9 mouse cellular contexts compared by ENCODE assay signal in genomic region chr15:81190011-81190629, GRCm38 (mm10). TPM values are rescaled to one million over a fixed set of nuclear protein-coding genes. Genes with fewer than 3 reads are reported as not detected.
DNase-seq lines count a peak whose midpoint lies in the region; ATAC-seq and TF ChIP-seq lines count a peak whose summit lies in the region.
"Had no signal": no experiment of that assay in that cellular context is flagged by ENCODE, and none has a peak within 500 bp of the region (broad histone marks: within the 10 kb centered on the region; RNA-seq: fewer than 3 reads in every experiment).

No protein-coding gene starts in this region.

- H3K27ac ChIP-seq in heart, embryonic 13.5 days (replicated peaks): peak overlapping the region; percentile 76
- H3K27ac ChIP-seq in heart, embryonic 16.5 days (ENCODE audit: low read length): peak overlapping the region; percentile 73
- no peak overlapping the region for H3K27ac ChIP-seq in liver, adult 2 months (replicated peaks; ENCODE audit: insufficient read depth, low read depth, low read length)
- peak overlapping the region; percentile 77 for H3K27ac ChIP-seq in neural tube, embryonic 14.5 days (ENCODE audit: low read depth, low read length)

- DNase-seq in heart, adult 8-10 months (ENCODE audit: low spot score): no peak
- DNase-seq in CD8-positive naive resting alpha-beta T cell, adult 2 months (ENCODE audit: low read depth in 2 of 2, low spot score in 2 of 2): peak; percentile 18 to 24
- peak; percentile 21 for DNase-seq in brain, adult 2 months (ENCODE audit: low read depth, low spot score)
- peak; percentile 16 for DNase-seq in liver, adult 2 months (ENCODE audit: extremely low read depth, low read depth, low spot score)
- no peak for DNase-seq in thymus, postnatal 0 days (ENCODE audit: low spot score)

- H3K4me3 ChIP-seq in heart, embryonic 13.5 days: peak overlapping the region; percentile 96
- peak overlapping the region; percentile 98 for H3K4me3 ChIP-seq in heart, embryonic 16.5 days (ENCODE audit: low read length)
- H3K4me3 ChIP-seq in liver, adult 2 months (ENCODE audit: insufficient read depth, low read depth, low read length): peak overlapping the region; percentile 93
- H3K4me3 ChIP-seq in neural tube, embryonic 14.5 days (ENCODE audit: low read depth, low read length): peak overlapping the region; percentile 95

- peak overlapping the region; percentile 98 for H3K4me2 ChIP-seq in heart, embryonic 13.5 days
- H3K4me2 ChIP-seq in heart, embryonic 16.5 days (ENCODE audit: low read depth, low read length): peak overlapping the region; percentile 97
- peak overlapping the region; percentile 59 for H3K4me2 ChIP-seq in neural tube, embryonic 14.5 days (ENCODE audit: low read depth, low read length)

- H3K4me1 ChIP-seq in heart, embryonic 13.5 days: peaks cover 37% of the 10 kb centered on the region
- H3K4me1 ChIP-seq in heart, embryonic 16.5 days (ENCODE audit: control insufficient read depth, insufficient read depth, low read length): peaks cover 17% of the 10 kb centered on the region; the same call in 1 of the 2 replicates
- H3K4me1 ChIP-seq in liver, adult 2 months (ENCODE audit: control insufficient read depth, insufficient read depth, low read length): peaks cover 3% of the 10 kb centered on the region; the same call in 1 of the 2 replicates
- H3K4me1 ChIP-seq in neural tube, embryonic 14.5 days (ENCODE audit: control insufficient read depth, insufficient read depth, low read length): peaks cover 6% of the 10 kb centered on the region

- no peak for TF ChIP-seq POLR2A in liver, adult 2 months (IDR thresholded peaks at IDR 0.05; ENCODE audit: extremely low read depth, insufficient read depth, low read length)

- H3K27me3 ChIP-seq in heart, embryonic 13.5 days (replicated peaks): no peaks in the 10 kb centered on the region
- H3K27me3 ChIP-seq in heart, embryonic 16.5 days (ENCODE audit: control insufficient read depth, insufficient read depth, low read length): no peaks in the 10 kb centered on the region
- H3K27me3 ChIP-seq in liver, adult 2 months (ENCODE audit: control insufficient read depth, insufficient read depth, low read length): no peaks in the 10 kb centered on the region
- H3K27me3 ChIP-seq in neural tube, embryonic 14.5 days (ENCODE audit: control insufficient read depth, insufficient read depth, low read length): no peaks in the 10 kb centered on the region

- H3K36me3 ChIP-seq in heart, embryonic 13.5 days: no peaks in the 10 kb centered on the region
- no peaks in the 10 kb centered on the region for H3K36me3 ChIP-seq in heart, embryonic 16.5 days (ENCODE audit: control insufficient read depth, insufficient read depth)
- H3K36me3 ChIP-seq in liver, adult 2 months (ENCODE audit: control insufficient read depth, insufficient read depth, low read length): no peaks in the 10 kb centered on the region
- H3K36me3 ChIP-seq in neural tube, embryonic 14.5 days (ENCODE audit: control insufficient read depth, insufficient read depth, low read length): no peaks in the 10 kb centered on the region

- peak overlapping the region; percentile 94 for H3K9ac ChIP-seq in heart, embryonic 13.5 days
- H3K9ac ChIP-seq in heart, embryonic 16.5 days (ENCODE audit: low read length): peak overlapping the region; percentile 95
- H3K9ac ChIP-seq in liver, adult 2 months (ENCODE audit: low read depth, low read length): peak overlapping the region; percentile 81
- H3K9ac ChIP-seq in neural tube, embryonic 14.5 days (replicated peaks; ENCODE audit: low read depth, low read length): peak overlapping the region; percentile 96

- H3K9me3 ChIP-seq in heart, embryonic 13.5 days: no peaks in the 10 kb centered on the region
- H3K9me3 ChIP-seq in heart, embryonic 16.5 days (replicated peaks; ENCODE audit: control insufficient read depth, low read length): no peaks in the 10 kb centered on the region
- H3K9me3 ChIP-seq in neural tube, embryonic 14.5 days (ENCODE audit: control insufficient read depth, low read length): no peaks in the 10 kb centered on the region

- WGBS in heart, embryonic 13.5 days: under 1% methylated on average over 35 of the region's 46 CpGs
- WGBS in heart, embryonic 16.5 days: under 1% methylated on average over 46 of the region's 46 CpGs
- under 1% methylated on average over 46 of the region's 46 CpGs for WGBS in liver, adult 2 months
- 1% methylated on average over 39 of the region's 46 CpGs for WGBS in neural tube, embryonic 14.5 days

- no peak for ATAC-seq in heart, embryonic 13.5 days (ENCODE audit: extremely low read depth, insufficient number of reproducible peaks, low FRiP score, low TSS enrichment)
- ATAC-seq in heart, embryonic 16.5 days (replicated peaks; ENCODE audit: extremely low read depth, insufficient read depth, low FRiP score): peak; percentile 29
- peak; percentile 79; the same call in 1 of the 2 replicates for ATAC-seq in neural tube, embryonic 14.5 days (ENCODE audit: low read depth)

- peaks cover 20% of the 10 kb centered on the region for H3K79me2 ChIP-seq in liver, adult 2 months (ENCODE audit: control insufficient read depth, insufficient read depth, low read length)

- no peak for TF ChIP-seq CTCF in liver, adult 2 months (IDR thresholded peaks at IDR 0.05; ENCODE audit: low read depth, low read length)

RNA-seq across cellular contexts. Expression of gene Mrtfa, which starts 0.4 kb away (rescaled TPM):
- polyA plus RNA-seq in heart, embryonic 13.5 days (2015; fragmentation: Nextera tagmentation; extraction: Ambion mirVana): 13.9 and 15.9 TPM in 2 replicates
- 1 to 10 TPM; 5.4 to 7.4 (median 6.7) TPM for total RNA-seq in heart, adult 8-10 months (2022)
- 14.1 TPM in 2 replicates for polyA plus RNA-seq in heart, embryonic 16.5 days (2015; fragmentation: Nextera tagmentation; extraction: Ambion mirVana)
- total RNA-seq in liver, adult 2 months (2014; rRNA removed): 1.0 and 3.1 TPM in 2 replicates
- 5.0 and 5.6 TPM in 2 replicates for polyA plus RNA-seq in liver, adult 2 months (2012; rRNA removed)
- polyA plus RNA-seq in neural tube, embryonic 14.5 days (2014; fragmentation: Nextera tagmentation; extraction: Ambion mirVana): 31.3 and 32.4 TPM in 2 replicates
- polyA plus RNA-seq in thymus, postnatal 0 days (2015; fragmentation: Nextera tagmentation; extraction: Ambion mirVana): 17.3 and 19.0 TPM in 2 replicates

RNA-seq across cellular contexts. Expression of gene Mchr1, which starts 45.2 kb away (rescaled TPM):
- polyA plus RNA-seq in heart, embryonic 13.5 days (2015; fragmentation: Nextera tagmentation; extraction: Ambion mirVana): 0.08 TPM in 1 of 2 replicates, not detected in the other
- not detected for total RNA-seq in heart, adult 8-10 months (2022)
- polyA plus RNA-seq in heart, embryonic 16.5 days (2015; fragmentation: Nextera tagmentation; extraction: Ambion mirVana): 0.06 and 0.07 TPM in 2 replicates
- not detected in 2 replicates for total RNA-seq in liver, adult 2 months (2014; rRNA removed)
- not detected in 2 replicates for polyA plus RNA-seq in liver, adult 2 months (2012; rRNA removed)
- 2.3 and 3.5 TPM in 2 replicates for polyA plus RNA-seq in neural tube, embryonic 14.5 days (2014; fragmentation: Nextera tagmentation; extraction: Ambion mirVana)
- 0.10 and 0.26 TPM in 2 replicates for polyA plus RNA-seq in thymus, postnatal 0 days (2015; fragmentation: Nextera tagmentation; extraction: Ambion mirVana)
- total RNA-seq: common myeloid progenitor, adult 5-6 weeks had no signal

Comparison
In these comparisons a context has a peak if more than half of its experiments do, and no peak if none do; other contexts are left out.
1. DNase-seq: peak in CD8-positive naive resting alpha-beta T cell, adult 2 months (2 of 2), brain, adult 2 months (single experiment) and liver, adult 2 months (single experiment); none in heart, adult 8-10 months (single experiment) and thymus, postnatal 0 days (single experiment).
2. Peak in every context shown above with its lines, with median percentiles within 50 percentile points of each other: H3K4me2 ChIP-seq, H3K4me3 ChIP-seq and H3K9ac ChIP-seq.